Mouse (Mus musculus): Measurements from ENCODE around the gene Rictor. TPM values are rescaled to one million over a fixed set of nuclear protein-coding genes. Genes with fewer than 3 reads are reported as not detected.
"Not testable (repeated sequence)": the region's sequence is repeated elsewhere in the genome, so short reads cannot be mapped to it uniquely, and the experiment has no call there.

Rictor gene
- polyA plus RNA-seq, 1 experiment, result 0.07 TPM

GRCm38 (mm10) chr15:6772265-6772664, 64.1 kb downstream of the Rictor start:
- no peaks in the 10 kb centered on the region for H3K9me3 ChIP-seq
- no peak overlapping the region for H3K4me3 ChIP-seq (replicated peaks)
- TF ChIP-seq FLI1 (IDR thresholded peaks at IDR 0.05; ENCODE audit: low read length), result no peak
- no peak for TF ChIP-seq GATA1 (IDR thresholded peaks at IDR 0.05; ENCODE audit: borderline replicate concordance, low read length)
- no peaks in the 10 kb centered on the region for H3K4me1 ChIP-seq
- no peaks in the 10 kb centered on the region for H3K27me3 ChIP-seq (replicated peaks)
- H3K36me3 ChIP-seq (replicated peaks; ENCODE audit: low read length), result peaks cover 95% of the 10 kb centered on the region

GRCm38 (mm10) chr15:6786212-6786611, 78.0 kb downstream of the Rictor start:
- TF ChIP-seq GATA1 (IDR thresholded peaks at IDR 0.05; ENCODE audit: borderline replicate concordance, low read length) (no peak), FLI1 (IDR thresholded peaks at IDR 0.05; ENCODE audit: low read length) (no peak)
- H3K4me1 ChIP-seq, result no peaks in the 10 kb centered on the region
- no peaks in the 10 kb centered on the region for H3K27me3 ChIP-seq (replicated peaks)
- H3K4me3 ChIP-seq (replicated peaks), result no peak overlapping the region
- H3K36me3 ChIP-seq (replicated peaks; ENCODE audit: low read length), result peaks cover 100% of the 10 kb centered on the region
- H3K9me3 ChIP-seq, result no peaks in the 10 kb centered on the region

- H3K4me3 ChIP-seq (replicated peaks), result no peak overlapping the region
- H3K9me3 ChIP-seq, result no peaks in the 10 kb centered on the region
- H3K36me3 ChIP-seq (replicated peaks; ENCODE audit: low read length), result peaks cover 100% of the 10 kb centered on the region
- no peaks in the 10 kb centered on the region for H3K27me3 ChIP-seq (replicated peaks)
- TF ChIP-seq FLI1 (IDR thresholded peaks at IDR 0.05; ENCODE audit: low read length) (no peak), GATA1 (IDR thresholded peaks at IDR 0.05; ENCODE audit: borderline replicate concordance, low read length) (no peak)
- H3K4me1 ChIP-seq, result no peaks in the 10 kb centered on the region
Observed at GRCm38 (mm10) chr15:6787236-6787635, 79.1 kb downstream of the Rictor start.

GRCm38 (mm10) chr15:6790011-6790410, 81.8 kb downstream of the Rictor start:
- Histone ChIP-seq H3K4me3 (replicated peaks) (no peak overlapping the region), H3K4me1 (no peaks in the 10 kb centered on the region), H3K9me3 (no peaks in the 10 kb centered on the region), H3K27me3 (replicated peaks) (no peaks in the 10 kb centered on the region), H3K36me3 (replicated peaks; ENCODE audit: low read length) (peaks cover 99% of the 10 kb centered on the region)
- TF ChIP-seq FLI1 (IDR thresholded peaks at IDR 0.05; ENCODE audit: low read length) (no peak), GATA1 (IDR thresholded peaks at IDR 0.05; ENCODE audit: borderline replicate concordance, low read length) (no peak)

- Histone ChIP-seq H3K27me3 (replicated peaks) (no peaks in the 10 kb centered on the region), H3K4me3 (replicated peaks) (no peak overlapping the region), H3K36me3 (replicated peaks; ENCODE audit: low read length) (peaks cover 99% of the 10 kb centered on the region), H3K4me1 (no peaks in the 10 kb centered on the region), H3K9me3 (no peaks in the 10 kb centered on the region)
- no peak for TF ChIP-seq FLI1 (IDR thresholded peaks at IDR 0.05; ENCODE audit: low read length)
- no peak for TF ChIP-seq GATA1 (IDR thresholded peaks at IDR 0.05; ENCODE audit: borderline replicate concordance, low read length)
Observed at GRCm38 (mm10) chr15:6791648-6792047, 83.5 kb downstream of the Rictor start.

GRCm38 (mm10) chr15:6792846-6793245, 84.7 kb downstream of the Rictor start:
- Histone ChIP-seq H3K9me3 (no peaks in the 10 kb centered on the region), H3K36me3 (replicated peaks; ENCODE audit: low read length) (peaks cover 99% of the 10 kb centered on the region), H3K27me3 (replicated peaks) (no peaks in the 10 kb centered on the region), H3K4me3 (replicated peaks) (no peak overlapping the region), H3K4me1 (no peaks in the 10 kb centered on the region)
- no peak for TF ChIP-seq GATA1 (IDR thresholded peaks at IDR 0.05; ENCODE audit: borderline replicate concordance, low read length)
- no peak for TF ChIP-seq FLI1 (IDR thresholded peaks at IDR 0.05; ENCODE audit: low read length)

- not testable (repeated sequence) for H3K9me3 ChIP-seq; H3K4me1 ChIP-seq; H3K27me3 ChIP-seq (replicated peaks); H3K4me3 ChIP-seq (replicated peaks)
- H3K36me3 ChIP-seq (replicated peaks; ENCODE audit: low read length), result peaks cover 43% of the 10 kb centered on the region
Observed at GRCm38 (mm10) chr15:6801212-6801611, 93.0 kb downstream of the Rictor start.

- no peak overlapping the region for H3K4me3 ChIP-seq (replicated peaks)
- peaks cover 30% of the 10 kb centered on the region for H3K9me3 ChIP-seq
- peaks cover 4% of the 10 kb centered on the region for H3K27me3 ChIP-seq (replicated peaks)
- TF ChIP-seq FLI1 (IDR thresholded peaks at IDR 0.05; ENCODE audit: low read length) (no peak), GATA1 (IDR thresholded peaks at IDR 0.05; ENCODE audit: borderline replicate concordance, low read length) (no peak)
- no peaks in the 10 kb centered on the region for H3K36me3 ChIP-seq (replicated peaks; ENCODE audit: low read length)
- H3K4me1 ChIP-seq, result no peaks in the 10 kb centered on the region
Observed at GRCm38 (mm10) chr15:6815807-6816206, 107.6 kb downstream of the Rictor start.

- peaks cover 12% of the 10 kb centered on the region for H3K27me3 ChIP-seq (replicated peaks)
- H3K36me3 ChIP-seq (replicated peaks; ENCODE audit: low read length), result no peaks in the 10 kb centered on the region
- no peaks in the 10 kb centered on the region for H3K4me1 ChIP-seq
- no peaks in the 10 kb centered on the region for H3K9me3 ChIP-seq
- no peak overlapping the region for H3K4me3 ChIP-seq (replicated peaks)
- TF ChIP-seq FLI1 (IDR thresholded peaks at IDR 0.05; ENCODE audit: low read length), result no peak
- no peak for TF ChIP-seq GATA1 (IDR thresholded peaks at IDR 0.05; ENCODE audit: borderline replicate concordance, low read length)
Observed at GRCm38 (mm10) chr15:6840199-6840598, 132.0 kb downstream of the Rictor start.

- no peak for TF ChIP-seq FLI1 (IDR thresholded peaks at IDR 0.05; ENCODE audit: low read length)
- no peak for TF ChIP-seq GATA1 (IDR thresholded peaks at IDR 0.05; ENCODE audit: borderline replicate concordance, low read length)
- Histone ChIP-seq H3K4me1 (no peaks in the 10 kb centered on the region), H3K27me3 (replicated peaks) (peaks cover 11% of the 10 kb centered on the region), H3K9me3 (no peaks in the 10 kb centered on the region), H3K4me3 (replicated peaks) (no peak overlapping the region), H3K36me3 (replicated peaks; ENCODE audit: low read length) (no peaks in the 10 kb centered on the region)
Observed at GRCm38 (mm10) chr15:6849851-6850250, 141.7 kb downstream of the Rictor start.

Other genes starting within 250 kb of the Rictor start
- gene Fyb, start 185.5 kb upstream of the Rictor start, polyA plus RNA-seq (2012; ENCODE audit: insufficient read depth, low replicate concordance), result 1,175 and 2,699 TPM in 2 replicates
- gene Osmr, start 166.6 kb downstream of the Rictor start, polyA plus RNA-seq (2012; ENCODE audit: insufficient read depth, low replicate concordance), result not detected in 2 replicates